Mouse (Mus musculus): ENCODE measurements at regions not wholly inside any gene's neighbourhood (a gene's known extent, or its start where the extent isn't known, plus 50 kb on each side); places are given as distances from the start of the nearest gene placed in this dataset.

GRCm38 (mm10) chr9:43908325-43908724, 134.9 kb upstream of the Thy1 start:
- H3K36me3 ChIP-seq = no peaks in the 10 kb centered on the region
- no peak for DNase-seq (ENCODE audit: low spot score)
- H3K4me1 ChIP-seq = peaks cover 15% of the 10 kb centered on the region
- WGBS = 82% methylated on average over 4 of the region's 4 CpGs
- no peaks in the 10 kb centered on the region for H3K9me3 ChIP-seq
- no peak overlapping the region for H3K27ac ChIP-seq
- no peaks in the 10 kb centered on the region for H3K27me3 ChIP-seq (ENCODE audit: insufficient read depth, poor library complexity, severe bottlenecking)
- H3K4me3 ChIP-seq = no peak overlapping the region

DNA sequence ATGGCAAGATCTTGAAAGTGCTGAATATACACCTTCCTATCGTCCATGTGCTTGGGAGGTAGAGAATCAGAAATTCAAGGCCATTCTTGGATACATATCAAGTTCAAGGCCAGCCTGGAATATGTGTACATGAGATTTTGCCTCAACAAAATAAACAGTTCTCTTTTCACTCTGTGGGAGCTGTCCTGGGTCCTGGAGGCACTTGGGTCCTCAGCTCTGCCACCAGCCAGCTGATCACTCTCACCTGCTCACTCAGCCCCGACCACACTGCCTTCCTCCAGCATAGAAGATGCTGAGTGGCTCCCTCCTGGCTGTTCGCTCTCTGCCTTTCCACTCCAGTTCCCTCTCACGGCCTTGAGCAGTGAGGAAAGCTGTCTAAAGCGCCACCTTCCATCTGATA, 128.2 kb upstream of the Thy1 start:
- H3K27me3 ChIP-seq (ENCODE audit: insufficient read depth, poor library complexity, severe bottlenecking) = peaks cover 44% of the 10 kb centered on the region
- peaks cover 4% of the 10 kb centered on the region; the same call in 1 of the 2 replicates for H3K4me1 ChIP-seq
- 52% methylated on average over 5 of the region's 5 CpGs for WGBS
- H3K27ac ChIP-seq = no peak overlapping the region
- H3K4me3 ChIP-seq = no peak overlapping the region
- DNase-seq (ENCODE audit: low spot score) = no peak
- H3K36me3 ChIP-seq = no peaks in the 10 kb centered on the region
- no peaks in the 10 kb centered on the region for H3K9me3 ChIP-seq

GRCm38 (mm10) chr9:43917467-43917866, 125.7 kb upstream of the Thy1 start:
- 20% methylated on average over 10 of the region's 10 CpGs for WGBS
- H3K9me3 ChIP-seq = no peaks in the 10 kb centered on the region
- DNase-seq (ENCODE audit: low spot score) = no peak
- peaks cover 68% of the 10 kb centered on the region for H3K27me3 ChIP-seq (ENCODE audit: insufficient read depth, poor library complexity, severe bottlenecking)
- no peak overlapping the region for H3K27ac ChIP-seq
- no peak overlapping the region for H3K4me3 ChIP-seq
- H3K36me3 ChIP-seq = no peaks in the 10 kb centered on the region
- H3K4me1 ChIP-seq = peaks cover 4% of the 10 kb centered on the region; the same call in 1 of the 2 replicates

DNA sequence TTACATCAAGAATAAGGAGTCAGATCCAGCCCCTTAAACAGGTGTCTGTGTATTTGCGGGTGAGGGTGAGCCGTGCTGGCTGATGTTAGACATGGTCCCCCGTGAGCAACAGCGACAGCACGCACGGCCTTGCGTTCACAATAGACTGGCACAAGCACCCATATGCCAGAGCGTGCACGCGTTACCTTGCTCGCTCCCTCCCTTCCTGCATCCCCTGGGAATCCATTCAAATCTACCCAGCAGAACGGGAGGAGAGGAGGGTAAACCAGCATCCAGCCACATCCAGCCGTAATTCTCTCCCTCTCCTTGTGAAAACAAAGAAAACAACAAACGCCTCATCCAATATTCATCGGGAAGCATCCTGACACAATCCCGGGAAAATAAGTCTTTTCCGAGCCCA, 124.2 kb upstream of the Thy1 start:
- no peak for DNase-seq (ENCODE audit: low spot score)
- Histone ChIP-seq H3K4me3 (no peak overlapping the region), H3K4me1 (peaks cover 4% of the 10 kb centered on the region; the same call in 1 of the 2 replicates), H3K36me3 (no peaks in the 10 kb centered on the region), H3K27ac (no peak overlapping the region), H3K9me3 (no peaks in the 10 kb centered on the region), H3K27me3 (ENCODE audit: insufficient read depth, poor library complexity, severe bottlenecking) (peaks cover 84% of the 10 kb centered on the region)
- WGBS = 76% methylated on average over 17 of the region's 17 CpGs

DNA sequence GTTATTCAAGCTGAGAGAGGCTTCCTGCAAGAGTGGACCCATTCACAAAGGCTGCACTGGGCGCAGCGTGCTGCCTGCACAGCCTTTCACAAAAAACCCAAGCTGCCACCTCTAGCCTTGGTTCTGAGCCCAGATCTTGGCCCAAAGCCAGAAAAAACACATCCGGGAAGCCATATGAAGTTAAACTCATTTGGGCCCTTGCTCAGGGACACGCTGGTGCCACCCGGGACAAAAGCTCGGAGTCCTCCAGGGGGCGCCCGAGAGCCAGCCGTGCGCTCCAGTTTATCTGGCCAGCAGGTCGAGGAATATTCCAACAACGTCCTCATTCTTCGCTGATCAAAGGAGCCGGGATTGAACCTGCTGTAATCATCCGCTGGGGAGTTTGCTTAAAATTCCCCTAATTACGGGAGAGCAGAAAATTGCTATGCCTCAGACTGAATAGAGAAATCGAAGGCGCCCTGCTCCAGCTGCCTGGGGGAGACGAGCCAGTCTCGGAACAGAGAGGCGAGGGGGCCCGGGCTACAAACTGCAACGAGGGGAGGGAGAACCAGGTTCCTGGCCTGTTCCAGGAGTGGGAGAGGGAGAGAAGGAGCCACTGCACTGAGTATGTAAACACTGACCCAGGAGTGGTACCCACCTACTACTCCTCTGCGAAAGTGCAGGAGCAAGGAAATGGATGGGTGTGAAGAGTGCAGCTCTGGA, 123.0 kb upstream of the Thy1 start:
- no peaks in the 10 kb centered on the region for H3K36me3 ChIP-seq
- peak; percentile 82 for DNase-seq (ENCODE audit: low spot score)
- H3K4me1 ChIP-seq = peaks cover 4% of the 10 kb centered on the region; the same call in 1 of the 2 replicates
- no peaks in the 10 kb centered on the region for H3K9me3 ChIP-seq
- H3K27ac ChIP-seq = no peak overlapping the region
- 16% methylated on average over 24 of the region's 24 CpGs for WGBS
- H3K4me3 ChIP-seq = peak overlapping the region; percentile 27; the same call in 1 of the 2 replicates
- peaks cover 86% of the 10 kb centered on the region for H3K27me3 ChIP-seq (ENCODE audit: insufficient read depth, poor library complexity, severe bottlenecking)

DNA sequence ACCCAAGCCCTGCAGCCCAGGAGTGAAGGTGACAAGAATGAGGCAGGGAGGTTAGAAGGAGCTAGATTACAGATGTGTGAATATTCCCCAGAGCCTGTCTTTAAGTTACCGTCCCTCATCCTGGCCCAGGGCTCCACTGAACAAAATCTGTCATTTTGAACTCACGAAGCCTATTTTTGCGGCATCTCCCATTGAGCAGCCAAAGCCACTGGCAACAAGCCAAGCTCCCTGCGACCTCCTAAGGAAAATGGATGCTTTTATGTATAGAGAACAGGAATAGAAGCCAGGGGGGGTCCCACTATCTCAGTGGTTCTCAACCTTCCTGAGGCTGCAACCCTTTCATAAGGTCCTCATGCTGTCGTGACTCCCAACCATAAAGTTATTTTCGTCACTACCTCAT, 121.0 kb upstream of the Thy1 start:
- Histone ChIP-seq H3K27me3 (ENCODE audit: insufficient read depth, poor library complexity, severe bottlenecking) (peaks cover 70% of the 10 kb centered on the region), H3K4me3 (no peak overlapping the region), H3K27ac (no peak overlapping the region), H3K36me3 (no peaks in the 10 kb centered on the region), H3K9me3 (no peaks in the 10 kb centered on the region), H3K4me1 (peaks cover 4% of the 10 kb centered on the region; the same call in 1 of the 2 replicates)
- 75% methylated on average over 6 of the region's 6 CpGs for WGBS
- DNase-seq (ENCODE audit: low spot score) = no peak

DNA sequence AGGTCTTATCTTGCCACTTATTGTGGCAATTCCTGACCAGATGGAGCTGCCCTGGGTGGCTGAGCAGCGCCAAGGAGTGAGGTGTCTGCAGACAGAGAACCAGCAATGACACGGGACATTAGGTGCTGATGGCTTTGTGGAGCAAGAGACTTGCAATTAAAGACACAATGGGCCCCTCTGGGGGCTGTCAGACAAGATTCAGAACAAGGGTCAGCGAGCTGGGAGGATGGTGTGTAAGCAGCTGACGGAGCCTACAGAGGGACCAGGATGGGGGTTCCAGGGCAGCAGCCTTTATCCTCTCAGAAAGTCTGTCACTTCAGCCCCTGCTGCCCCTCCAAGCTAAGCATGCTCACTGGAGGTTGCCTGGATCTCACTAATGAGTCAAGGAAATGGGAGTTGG, 120.1 kb upstream of the Thy1 start:
- 37% methylated on average over 4 of the region's 4 CpGs for WGBS
- no peak overlapping the region for H3K4me3 ChIP-seq
- no peaks in the 10 kb centered on the region for H3K4me1 ChIP-seq
- no peaks in the 10 kb centered on the region for H3K36me3 ChIP-seq
- peaks cover 61% of the 10 kb centered on the region for H3K27me3 ChIP-seq (ENCODE audit: insufficient read depth, poor library complexity, severe bottlenecking)
- H3K9me3 ChIP-seq = no peaks in the 10 kb centered on the region
- no peak overlapping the region for H3K27ac ChIP-seq
- no peak for DNase-seq (ENCODE audit: low spot score)

DNA sequence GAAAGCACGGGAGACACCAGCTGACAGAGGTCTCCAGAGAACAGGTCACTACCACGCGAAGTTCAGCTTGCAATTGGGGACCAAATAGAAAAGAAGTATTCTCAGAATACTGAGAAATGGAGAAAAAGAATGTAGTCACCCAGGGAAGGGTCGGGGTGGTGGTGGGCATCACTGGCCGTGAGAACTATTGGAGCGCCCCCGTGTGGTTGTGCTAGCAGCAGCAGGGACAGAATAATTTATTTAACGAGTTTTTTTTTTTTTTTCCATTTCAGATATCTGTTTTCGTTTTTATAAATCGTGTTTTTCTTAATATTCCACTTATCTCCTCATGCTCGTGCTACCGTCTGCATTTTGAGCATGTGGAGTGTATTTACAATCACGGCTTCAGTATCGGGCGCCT, 118.4 kb upstream of the Thy1 start:
- H3K27me3 ChIP-seq (ENCODE audit: insufficient read depth, poor library complexity, severe bottlenecking) = peaks cover 44% of the 10 kb centered on the region
- 34% methylated on average over 15 of the region's 15 CpGs for WGBS
- H3K4me1 ChIP-seq = no peaks in the 10 kb centered on the region
- no peak overlapping the region for H3K4me3 ChIP-seq
- no peak for DNase-seq (ENCODE audit: low spot score)
- no peak overlapping the region for H3K27ac ChIP-seq
- no peaks in the 10 kb centered on the region for H3K9me3 ChIP-seq
- no peaks in the 10 kb centered on the region for H3K36me3 ChIP-seq

GRCm38 (mm10) chr9:43929312-43930036, 113.7 kb upstream of the Thy1 start:
- Histone ChIP-seq H3K36me3 (no peaks in the 10 kb centered on the region), H3K4me1 (no peaks in the 10 kb centered on the region), H3K4me3 (no peak overlapping the region), H3K9me3 (no peaks in the 10 kb centered on the region), H3K27me3 (ENCODE audit: insufficient read depth, poor library complexity, severe bottlenecking) (peaks cover 26% of the 10 kb centered on the region), H3K27ac (no peak overlapping the region)
- no peak for DNase-seq (ENCODE audit: low spot score)
- WGBS = 37% methylated on average over 7 of the region's 7 CpGs

DNA sequence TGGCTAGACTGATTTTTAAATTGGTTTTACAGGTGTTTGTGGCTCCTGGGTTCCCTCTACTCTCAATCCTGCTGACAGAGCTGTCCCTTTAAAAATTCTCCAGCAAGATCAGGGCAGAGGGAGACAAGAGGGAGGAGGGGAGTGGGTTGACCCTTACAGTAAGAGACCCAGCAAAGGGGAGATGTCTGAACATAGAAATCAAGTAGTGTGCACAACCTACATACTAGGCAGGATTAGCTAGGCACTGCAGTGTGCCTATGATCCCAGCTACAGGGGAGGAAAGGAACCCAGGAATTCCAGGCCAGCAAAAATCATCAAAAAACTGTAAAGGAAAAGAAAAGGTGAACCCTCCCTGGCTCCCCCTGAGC, 113.2 kb upstream of the Thy1 start:
- Histone ChIP-seq H3K27ac (no peak overlapping the region), H3K9me3 (no peaks in the 10 kb centered on the region), H3K4me3 (no peak overlapping the region), H3K27me3 (ENCODE audit: insufficient read depth, poor library complexity, severe bottlenecking) (peaks cover 30% of the 10 kb centered on the region), H3K4me1 (no peaks in the 10 kb centered on the region), H3K36me3 (no peaks in the 10 kb centered on the region)
- no peak for DNase-seq (ENCODE audit: low spot score)

GRCm38 (mm10) chr9:43930476-43930875, 112.7 kb upstream of the Thy1 start:
- Histone ChIP-seq H3K36me3 (no peaks in the 10 kb centered on the region), H3K9me3 (no peaks in the 10 kb centered on the region), H3K27ac (no peak overlapping the region), H3K4me3 (no peak overlapping the region), H3K4me1 (no peaks in the 10 kb centered on the region), H3K27me3 (ENCODE audit: insufficient read depth, poor library complexity, severe bottlenecking) (peaks cover 34% of the 10 kb centered on the region)
- DNase-seq (ENCODE audit: low spot score) = no peak
- 63% methylated on average over 3 of the region's 3 CpGs for whole genome bisulfite sequencing

DNA sequence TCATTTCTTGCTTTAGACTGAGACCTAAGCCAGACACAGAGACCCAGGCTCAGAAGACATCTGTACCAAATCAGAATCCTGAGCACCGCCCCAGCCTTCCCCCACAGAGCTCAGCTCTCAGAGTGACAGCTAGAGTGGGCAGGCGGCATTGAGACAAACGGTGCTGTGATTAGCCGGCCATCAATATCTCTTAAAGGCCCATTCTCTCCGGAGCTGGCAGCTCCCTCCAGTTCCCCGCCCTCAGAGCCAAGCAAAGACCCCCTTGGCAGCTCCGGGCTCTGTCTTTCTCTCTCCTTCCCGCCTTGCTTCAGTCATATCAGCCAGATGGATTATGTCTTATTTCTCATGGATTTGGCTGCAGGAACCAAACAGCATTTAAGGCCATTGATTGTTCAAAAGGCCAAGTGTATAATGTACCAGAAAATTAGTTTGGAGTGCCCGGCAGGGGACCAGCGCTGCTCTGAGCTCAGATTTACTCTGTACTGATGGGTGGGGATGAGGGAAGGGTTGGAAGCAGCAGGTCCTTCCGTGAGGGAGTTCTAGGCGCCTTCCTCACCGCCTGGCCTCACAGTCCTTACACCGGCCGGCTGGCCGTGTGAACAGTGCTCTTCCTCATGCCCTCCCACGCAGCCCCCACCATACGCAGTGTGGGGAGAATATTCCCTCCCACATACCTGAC, 109.0 kb upstream of the Thy1 start:
- H3K36me3 ChIP-seq = no peaks in the 10 kb centered on the region
- DNase-seq (ENCODE audit: low spot score) = no peak
- no peaks in the 10 kb centered on the region for H3K4me1 ChIP-seq
- no peak overlapping the region for H3K4me3 ChIP-seq
- peaks cover 54% of the 10 kb centered on the region for H3K27me3 ChIP-seq (ENCODE audit: insufficient read depth, poor library complexity, severe bottlenecking)
- WGBS = 35% methylated on average over 18 of the region's 18 CpGs
- no peak overlapping the region for H3K27ac ChIP-seq
- no peaks in the 10 kb centered on the region for H3K9me3 ChIP-seq

DNA sequence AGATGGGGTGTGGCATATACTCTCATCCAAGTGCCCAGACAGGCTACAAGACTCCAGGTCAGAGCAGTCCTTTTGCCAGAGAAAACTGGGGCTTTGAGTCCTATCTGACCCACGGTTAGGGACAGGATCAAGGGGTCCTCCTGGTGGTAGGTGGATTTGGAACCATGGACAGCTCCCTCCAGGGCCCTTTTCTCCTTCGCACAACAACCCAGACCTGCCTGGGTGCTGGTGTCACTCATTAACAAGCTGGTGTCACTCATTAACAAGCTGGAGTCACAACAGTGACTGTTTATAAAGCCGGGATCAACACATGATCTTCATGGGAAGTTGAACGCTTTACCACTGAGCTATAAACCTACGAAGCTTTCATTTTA, 108.5 kb upstream of the Thy1 start:
- Histone ChIP-seq H3K4me3 (no peak overlapping the region), H3K36me3 (no peaks in the 10 kb centered on the region), H3K27ac (no peak overlapping the region), H3K27me3 (ENCODE audit: insufficient read depth, poor library complexity, severe bottlenecking) (peaks cover 54% of the 10 kb centered on the region), H3K4me1 (no peaks in the 10 kb centered on the region), H3K9me3 (no peaks in the 10 kb centered on the region)
- no peak for DNase-seq (ENCODE audit: low spot score)
- WGBS = 14% methylated on average over 5 of the region's 5 CpGs

All from heart, embryonic 10.5 days (tissue).